Mouse (Mus musculus) erythroblast, embryonic 14.5 days (primary cell): ENCODE data around the gene Rfx7.

Source experiments
- GATA1 ChIP-seq: IDR thresholded peaks from 2 replicates; pipeline ENCODE4 v1.6.1; 2012; ENCODE audit warnings: low read length, inconsistent platforms, mixed read lengths
- TAL1 ChIP-seq: IDR thresholded peaks from 3 replicates; pipeline ENCODE4 v1.6.1; 2012; ENCODE audit warnings: low read length, inconsistent platforms, mixed read lengths

- no peak for TF ChIP-seq GATA1
- TF ChIP-seq TAL1: no peak
Measured at GRCm38 (mm10) chr9:72560316-72560715, 28.3 kb downstream of the Rfx7 start.
